Mouse (Mus musculus) small intestine, adult 2 months (tissue): ENCODE data around the gene Hoxa1. TPM values are rescaled to one million over a fixed set of nuclear protein-coding genes. Genes with fewer than 3 reads are reported as not detected.
A peak's percentile ranks its signal among the peaks of the same experiment; 100 is the strongest.

ENCODE experiments used
- H3K27ac ChIP-seq: fragments of 200-500 bp; 2 replicates; pipeline ENCODE4 v1.5.1; 2012; ENCODE audit warnings: low read depth, low read length, control low read depth, inconsistent platforms; ENCODE audit not compliant: insufficient read depth
- H3K27me3 ChIP-seq: fragments of 200-500 bp; 2 replicates; pipeline ENCODE4 v1.6.1; 2012; ENCODE audit warnings: mild to moderate bottlenecking, moderate library complexity, low read length, inconsistent platforms; ENCODE audit not compliant: control insufficient read depth, insufficient read depth
- H3K36me3 ChIP-seq: fragments of 200-500 bp; 2 replicates; pipeline ENCODE4 v1.6.1; 2012; ENCODE audit warnings: mild to moderate bottlenecking, low read length, control low read depth, inconsistent platforms; ENCODE audit not compliant: control insufficient read depth, insufficient read depth
- H3K4me1 ChIP-seq: fragments of 200-500 bp; 2 replicates; pipeline ENCODE4 v1.6.1; 2012; ENCODE audit warnings: low read length, inconsistent platforms, mixed read lengths; ENCODE audit not compliant: control insufficient read depth, insufficient read depth, insufficient read length
- H3K4me3 ChIP-seq: fragments of 200-500 bp; 2 replicates; pipeline ENCODE4 v1.5.1; 2012; ENCODE audit warnings: low read depth, mild to moderate bottlenecking, control low read depth, inconsistent platforms, low read length, moderate library complexity
- CTCF ChIP-seq: fragments of 200-500 bp; IDR thresholded peaks from 2 replicates; pipeline ENCODE4 v1.5.1; 2012; ENCODE audit warnings: low read depth, mild to moderate bottlenecking, control low read depth, inconsistent platforms, low read length, moderate library complexity, mixed read lengths; ENCODE audit not compliant: insufficient replicate concordance, insufficient read length; ENCODE audit errors: extremely low read depth
- POLR2A ChIP-seq: fragments of 200-500 bp; IDR thresholded peaks from 2 replicates; pipeline ENCODE4 v1.6.1; 2012; ENCODE audit warnings: low read depth, mild to moderate bottlenecking, control low read depth, inconsistent platforms, low read length, moderate library complexity
- WGBS: fragments of 180-500 bp; shearing (Covaris S2); methylation state at CpG from one replicate; pipeline ENCODE4 v1.1.7; 2018; 5-methylcytosine and 5-hydroxymethylcytosine counted together
- polyA plus RNA-seq: library from polyadenylated mRNA; depleted of rRNA; stranded (reverse); fragments of >200 nt; gene quantifications from 2 replicates; pipeline ENCODE4 v1.2.3, GENCODE M21; 2012

The Hoxa1 gene
- polyA plus RNA-seq, 1 experiment: 0.28 TPM

DNA sequence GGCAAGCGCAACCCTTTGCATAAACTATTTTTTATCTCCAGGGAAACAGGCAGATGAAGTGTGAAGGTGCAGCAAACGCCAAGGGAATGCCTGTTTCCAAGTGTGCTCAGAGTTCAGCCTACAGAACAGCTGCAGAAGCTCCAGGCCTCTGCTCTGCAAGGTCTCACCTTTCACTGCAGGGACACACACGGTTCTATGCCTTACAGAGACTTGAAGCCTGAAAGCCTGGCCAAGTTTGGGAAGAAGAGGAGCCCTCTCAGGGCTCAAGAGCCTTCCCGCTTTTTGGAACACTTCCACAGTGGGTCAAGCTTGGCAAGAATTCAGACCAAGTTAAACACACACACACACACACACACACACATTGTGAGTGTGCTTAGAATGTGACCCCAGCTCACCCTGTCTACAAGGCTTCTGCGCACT is 31.1 kb upstream of the Hoxa1 start:
- WGBS: 42% methylated on average over 5 of the region's 5 CpGs
- H3K4me1 ChIP-seq: peaks cover 9% of the 10 kb centered on the region
- H3K27me3 ChIP-seq: peaks cover 39% of the 10 kb centered on the region
- no peak overlapping the region for H3K4me3 ChIP-seq
- no peak for TF ChIP-seq POLR2A
- no peak for TF ChIP-seq CTCF
- no peaks in the 10 kb centered on the region for H3K36me3 ChIP-seq
- H3K27ac ChIP-seq: 0 out of 2 replicates have a peak overlapping the region, but pooled peaks have one; percentile 21

DNA sequence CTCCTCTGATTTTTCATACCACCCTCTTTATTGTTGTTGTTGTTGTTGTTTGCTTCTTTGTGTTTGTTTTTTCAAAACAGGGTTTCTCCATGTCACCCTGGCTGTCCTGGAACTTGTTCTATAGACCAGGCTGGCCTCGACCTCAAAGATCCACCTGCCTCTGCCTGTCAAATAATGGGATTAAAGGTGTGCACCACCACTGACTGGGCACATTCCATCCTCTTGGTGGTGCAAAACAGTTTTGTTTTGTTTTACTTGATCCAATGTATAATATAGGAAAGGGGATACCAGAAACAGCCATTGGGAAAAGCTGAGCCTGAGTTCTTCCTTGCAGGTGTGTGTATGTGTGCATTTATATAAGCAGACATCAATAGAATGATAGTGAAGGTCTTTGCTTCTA is 28.4 kb upstream of the Hoxa1 start:
- Histone ChIP-seq H3K27me3 (peaks cover 31% of the 10 kb centered on the region), H3K27ac (no peak overlapping the region), H3K36me3 (no peaks in the 10 kb centered on the region), H3K4me1 (peaks cover 12% of the 10 kb centered on the region), H3K4me3 (no peak overlapping the region)
- 67% methylated on average over 1 of the region's 1 CpGs for WGBS
- no peak for TF ChIP-seq CTCF
- TF ChIP-seq POLR2A: no peak

DNA sequence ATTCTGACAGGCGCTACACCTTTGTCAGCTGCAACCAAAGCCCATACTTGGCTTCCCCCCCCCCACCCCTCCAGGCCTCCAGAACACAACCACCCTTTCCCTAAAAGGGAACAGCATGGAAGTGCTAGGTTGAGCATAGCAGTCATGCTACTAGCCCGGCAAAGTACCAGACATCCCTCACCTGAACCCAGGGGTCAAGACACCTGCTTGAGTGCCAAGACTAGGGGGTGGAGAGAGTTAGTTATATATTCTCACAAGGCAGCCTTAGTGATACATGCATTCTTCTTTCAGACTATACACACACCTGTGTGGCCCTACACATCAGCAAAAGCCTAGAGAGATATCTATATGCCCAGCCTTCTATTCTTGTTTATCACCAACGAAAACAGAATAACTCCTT is 27.7 kb upstream of the Hoxa1 start:
- peaks cover 12% of the 10 kb centered on the region for H3K4me1 ChIP-seq
- H3K27me3 ChIP-seq: peaks cover 25% of the 10 kb centered on the region
- H3K27ac ChIP-seq: no peak overlapping the region
- TF ChIP-seq POLR2A (no peak), CTCF (no peak)
- no peaks in the 10 kb centered on the region for H3K36me3 ChIP-seq
- no peak overlapping the region for H3K4me3 ChIP-seq
- WGBS: 61% methylated on average over 3 of the region's 3 CpGs

DNA sequence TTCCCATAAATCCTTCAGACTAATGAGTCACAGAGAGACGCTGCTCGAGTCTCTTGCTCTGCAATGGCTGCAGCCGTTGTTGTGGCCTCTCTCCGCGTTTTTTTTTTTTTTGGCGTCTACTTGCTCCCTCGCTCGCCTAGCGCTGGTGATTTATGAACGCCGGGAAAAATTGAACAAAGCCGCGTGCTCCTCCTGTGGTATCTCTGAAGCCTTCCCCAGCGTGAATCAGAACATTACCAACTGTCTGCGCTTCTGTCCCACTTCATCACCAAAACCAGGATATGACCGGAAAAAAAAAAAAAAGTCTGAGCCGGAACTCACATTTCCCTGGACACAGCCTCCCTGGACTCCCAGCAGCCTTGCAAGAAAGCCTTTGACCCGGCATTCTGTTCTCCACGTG is 27.1 kb upstream of the Hoxa1 start:
- peaks cover 12% of the 10 kb centered on the region for H3K4me1 ChIP-seq
- 22% methylated on average over 19 of the region's 19 CpGs for WGBS
- peak overlapping the region; percentile 2; the same call in 1 of the 2 replicates for H3K4me3 ChIP-seq
- peaks cover 24% of the 10 kb centered on the region for H3K27me3 ChIP-seq
- TF ChIP-seq CTCF (no peak), POLR2A (no peak; the same call in 1 of the 2 replicates)
- no peaks in the 10 kb centered on the region for H3K36me3 ChIP-seq
- H3K27ac ChIP-seq: no peak overlapping the region

DNA sequence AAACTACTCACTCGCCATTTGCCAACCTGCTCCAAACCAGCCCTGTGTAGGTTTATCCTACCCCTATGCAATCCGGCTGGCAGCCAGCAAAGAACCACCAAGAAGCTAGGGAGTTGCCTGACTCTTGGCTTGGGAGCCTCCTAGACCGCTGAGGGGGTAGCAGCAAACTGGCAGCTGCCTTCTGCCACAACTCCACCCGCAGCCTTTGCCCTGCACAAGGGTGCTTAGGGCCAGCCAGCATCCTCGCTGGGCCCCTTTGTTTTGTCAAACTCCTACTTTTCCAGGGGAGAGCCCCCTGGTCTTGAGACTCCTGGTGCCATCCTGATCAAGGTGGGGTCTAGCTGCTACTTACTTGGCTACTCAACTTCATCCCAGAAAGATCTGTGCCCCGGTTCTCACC is 26.6 kb upstream of the Hoxa1 start:
- Histone ChIP-seq H3K36me3 (no peaks in the 10 kb centered on the region), H3K27ac (no peak overlapping the region), H3K4me3 (no peak overlapping the region), H3K27me3 (peaks cover 24% of the 10 kb centered on the region), H3K4me1 (peaks cover 12% of the 10 kb centered on the region)
- TF ChIP-seq POLR2A (no peak), CTCF (no peak)
- 38% methylated on average over 6 of the region's 6 CpGs for WGBS

DNA sequence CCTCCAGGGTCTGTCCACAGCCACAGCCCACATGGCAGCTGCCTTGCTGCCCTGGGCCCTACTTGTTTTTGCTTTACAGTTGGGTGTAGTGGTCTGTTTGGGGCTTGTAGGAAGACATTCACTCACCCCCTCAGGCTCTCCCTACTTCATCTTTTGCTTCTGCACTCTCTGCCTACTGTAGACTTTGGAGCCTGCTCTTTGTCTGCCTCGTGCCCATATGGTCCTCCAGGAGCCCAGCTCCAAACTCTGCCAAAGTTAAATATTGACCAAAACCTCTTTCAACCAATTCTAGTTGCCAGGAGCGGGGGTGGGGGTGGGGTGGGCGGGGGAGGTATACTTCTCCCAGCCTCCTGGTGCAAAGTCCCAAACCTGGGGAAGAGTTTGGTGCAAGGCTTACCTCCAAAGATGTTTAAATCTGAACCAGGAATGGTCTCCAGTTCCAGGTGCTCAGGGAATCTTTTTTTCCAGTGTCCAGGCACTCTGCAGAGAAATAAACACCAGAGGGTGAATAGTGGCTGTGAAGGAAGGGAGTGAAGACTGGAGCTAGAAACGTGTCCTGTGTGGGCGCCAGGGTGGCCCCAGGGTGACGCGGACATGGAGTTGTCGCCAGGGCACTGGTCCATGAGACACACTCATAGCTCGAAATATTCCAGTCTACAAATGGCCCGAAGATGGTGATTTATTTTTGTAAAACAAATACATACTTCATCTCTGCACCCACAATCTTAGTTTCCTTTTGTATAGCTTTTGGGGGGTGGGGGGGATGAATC is 25.4 kb upstream of the Hoxa1 start:
- Histone ChIP-seq H3K27ac (peak overlapping the region; percentile 3; the same call in 1 of the 2 replicates), H3K4me1 (peaks cover 12% of the 10 kb centered on the region), H3K4me3 (no peak overlapping the region), H3K27me3 (peaks cover 29% of the 10 kb centered on the region), H3K36me3 (no peaks in the 10 kb centered on the region)
- 15% methylated on average over 10 of the region's 10 CpGs for WGBS
- TF ChIP-seq POLR2A: no peak
- no peak for TF ChIP-seq CTCF

DNA sequence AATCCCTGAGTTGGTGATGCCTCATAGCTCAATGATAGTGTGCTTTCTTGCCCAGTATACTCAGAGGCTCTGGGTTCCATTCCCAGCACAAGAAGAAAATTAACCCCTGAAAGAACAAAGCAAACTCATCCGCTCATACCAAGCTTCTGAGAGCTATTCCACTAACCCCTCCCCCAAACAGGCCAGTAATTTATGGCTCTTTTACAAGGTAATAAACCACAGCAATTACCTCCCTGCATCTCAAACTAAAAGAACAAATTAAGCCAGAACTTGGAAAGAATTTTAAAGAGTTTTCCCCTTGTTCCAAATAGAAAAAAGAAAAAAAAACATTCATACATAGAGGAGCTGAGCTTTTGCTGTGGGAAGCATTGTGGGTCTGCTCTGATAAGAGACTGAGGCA is 24.7 kb upstream of the Hoxa1 start:
- Histone ChIP-seq H3K4me1 (peaks cover 12% of the 10 kb centered on the region), H3K4me3 (no peak overlapping the region), H3K27ac (no peak overlapping the region), H3K36me3 (no peaks in the 10 kb centered on the region), H3K27me3 (peaks cover 29% of the 10 kb centered on the region)
- TF ChIP-seq POLR2A: no peak
- TF ChIP-seq CTCF: no peak
- WGBS: 29% methylated on average over 1 of the region's 1 CpGs
